Mouse (Mus musculus) forebrain, embryonic 11.5 days (tissue): ENCODE data around the gene Vps50. TPM values are rescaled to one million over a fixed set of nuclear protein-coding genes. Genes with fewer than 3 reads are reported as not detected.

Source experiments
- ATAC-seq: fragments of 200-750 bp; cut with Nextera tagmentation; replicated peaks from 2 replicates; pipeline ENCODE4 v1.8.0; 2017; ENCODE audit warnings: moderate TSS enrichment; ENCODE audit not compliant: low FRiP score
- DNase-seq: peaks from one replicate; pipeline ENCODE4 v3.0.0-alpha.2; 2017; ENCODE audit warnings: low spot score
- H3K27ac ChIP-seq: fragments of 300-500 bp; sonication (generic); 2 replicates; pipeline ENCODE4 v1.5.1; 2014; ENCODE audit warnings: low read depth, low read length
- H3K27me3 ChIP-seq: fragments of 300-500 bp; sonication (generic); 2 replicates; pipeline ENCODE4 v1.6.1; 2014; ENCODE audit warnings: mild to moderate bottlenecking, low read length, mixed read lengths; ENCODE audit not compliant: control insufficient read depth, insufficient read depth
- H3K36me3 ChIP-seq: fragments of 300-500 bp; sonication (generic); 2 replicates; pipeline ENCODE4 v1.6.1; 2014; ENCODE audit warnings: mild to moderate bottlenecking, low read length, moderate library complexity, mixed read lengths; ENCODE audit not compliant: control insufficient read depth, insufficient read depth
- H3K4me1 ChIP-seq: fragments of 300-500 bp; sonication (generic); replicated peaks from 2 replicates; pipeline ENCODE4 v1.6.1; 2014; ENCODE audit warnings: low read length, mixed read lengths; ENCODE audit not compliant: control insufficient read depth, insufficient read depth
- H3K4me2 ChIP-seq: fragments of 300-500 bp; sonication (generic); 2 replicates; pipeline ENCODE4 v1.6.1; 2014; ENCODE audit warnings: low read depth, mild to moderate bottlenecking, low read length, moderate library complexity, mixed read lengths; ENCODE audit not compliant: severe bottlenecking
- H3K4me3 ChIP-seq: fragments of 300-500 bp; sonication (generic); 2 replicates; pipeline ENCODE4 v1.5.1; 2014; ENCODE audit warnings: low read depth, low read length
- H3K9ac ChIP-seq: fragments of 300-500 bp; sonication (generic); 2 replicates; pipeline ENCODE4 v1.6.1; 2014; ENCODE audit warnings: low read length
- H3K9me3 ChIP-seq: fragments of 300-500 bp; sonication (generic); 2 replicates; pipeline ENCODE4 v1.6.1; 2016; ENCODE audit warnings: low read length, mixed read lengths; ENCODE audit not compliant: control insufficient read depth
- WGBS: fragments of 180-500 bp; shearing (Covaris S2); extraction: QIAGEN DNeasy Blood & Tissue Kit; methylation state at CpG from one replicate; pipeline ENCODE4 v1.1.7; 2014; 5-methylcytosine and 5-hydroxymethylcytosine counted together
- polyA plus RNA-seq: library from polyadenylated mRNA; unstranded; fragments of >200 nt; fragmentation: Nextera tagmentation; extraction: Ambion mirVana; gene quantifications from 2 replicates; pipeline ENCODE4 v1.2.1, GENCODE M21; 2014

Gene Vps50
- polyA plus RNA-seq, 1 experiment from 2014 or later, result 50.2 TPM

GRCm38 (mm10) chr6:3509782-3510181 is 11.6 kb downstream of the Vps50 start:
- no peak overlapping the region for H3K9ac ChIP-seq
- no peak overlapping the region for H3K4me3 ChIP-seq
- no peak overlapping the region for H3K27ac ChIP-seq
- H3K27me3 ChIP-seq, result no peaks in the 10 kb centered on the region
- no peak overlapping the region for H3K4me2 ChIP-seq
- no peaks in the 10 kb centered on the region for H3K9me3 ChIP-seq
- DNase-seq, result no peak
- H3K36me3 ChIP-seq, result no peaks in the 10 kb centered on the region
- 0 out of 2 replicates have a peak, but pooled peaks have one; percentile 14 for ATAC-seq
- 41% methylated on average over 2 of the region's 2 CpGs for WGBS
- peaks cover 5% of the 10 kb centered on the region; the same call in 1 of the 2 replicates for H3K4me1 ChIP-seq

GRCm38 (mm10) chr6:3511116-3511515 is 12.9 kb downstream of the Vps50 start:
- WGBS, result 64% methylated on average over 10 of the region's 10 CpGs
- peak overlapping the region; percentile 37; the same call in 1 of the 2 replicates for H3K4me2 ChIP-seq
- H3K9ac ChIP-seq, result no peak overlapping the region
- H3K36me3 ChIP-seq, result no peaks in the 10 kb centered on the region
- peaks cover 5% of the 10 kb centered on the region; the same call in 1 of the 2 replicates for H3K4me1 ChIP-seq
- ATAC-seq (no peak), DNase-seq (no peak)
- no peaks in the 10 kb centered on the region for H3K9me3 ChIP-seq
- H3K27ac ChIP-seq, result peak overlapping the region; percentile 82; the same call in 1 of the 2 replicates
- H3K27me3 ChIP-seq, result no peaks in the 10 kb centered on the region
- no peak overlapping the region for H3K4me3 ChIP-seq

GRCm38 (mm10) chr6:3511612-3512011 is 13.4 kb downstream of the Vps50 start:
- peak overlapping the region; percentile 54 for H3K9ac ChIP-seq
- ATAC-seq, result peak; percentile 64
- H3K4me2 ChIP-seq, result peak overlapping the region; percentile 37; the same call in 1 of the 2 replicates
- peaks cover 5% of the 10 kb centered on the region; the same call in 1 of the 2 replicates for H3K4me1 ChIP-seq
- H3K9me3 ChIP-seq, result no peaks in the 10 kb centered on the region
- peak overlapping the region; percentile 82 for H3K27ac ChIP-seq
- 36% methylated on average over 11 of the region's 11 CpGs for WGBS
- peak; percentile 55 for DNase-seq
- no peaks in the 10 kb centered on the region for H3K36me3 ChIP-seq
- H3K27me3 ChIP-seq, result no peaks in the 10 kb centered on the region
- no peak overlapping the region for H3K4me3 ChIP-seq

GRCm38 (mm10) chr6:3512611-3513010 is 14.4 kb downstream of the Vps50 start:
- Histone ChIP-seq H3K4me2 (no peak overlapping the region), H3K9ac (peak overlapping the region; percentile 41), H3K4me3 (no peak overlapping the region), H3K4me1 (peaks cover 5% of the 10 kb centered on the region; the same call in 1 of the 2 replicates), H3K9me3 (no peaks in the 10 kb centered on the region), H3K27me3 (no peaks in the 10 kb centered on the region), H3K36me3 (no peaks in the 10 kb centered on the region), H3K27ac (peak overlapping the region; percentile 53; the same call in 1 of the 2 replicates)
- ATAC-seq (peak; percentile 80), DNase-seq (peak; percentile 53)
- WGBS, result 24% methylated on average over 3 of the region's 3 CpGs

GRCm38 (mm10) chr6:3528198-3528597 is 30.0 kb downstream of the Vps50 start:
- 94% methylated on average over 4 of the region's 4 CpGs for WGBS
- no peak for DNase-seq

GRCm38 (mm10) chr6:3531445-3531844 is 33.3 kb downstream of the Vps50 start:
- H3K27ac ChIP-seq, result no peak overlapping the region
- no peak overlapping the region for H3K4me2 ChIP-seq
- no peak overlapping the region; the same call in 1 of the 2 replicates for H3K9ac ChIP-seq
- no peaks in the 10 kb centered on the region for H3K9me3 ChIP-seq
- H3K36me3 ChIP-seq, result no peaks in the 10 kb centered on the region
- no peaks in the 10 kb centered on the region for H3K4me1 ChIP-seq
- WGBS, result 17% methylated on average over 5 of the region's 5 CpGs
- ATAC-seq, result peak; percentile 71
- H3K4me3 ChIP-seq, result no peak overlapping the region
- DNase-seq, result no peak
- H3K27me3 ChIP-seq, result no peaks in the 10 kb centered on the region

More at GRCm38 (mm10) chr6:3528198-3528597, 30.0 kb downstream of the Vps50 start:
- Histone ChIP-seq H3K4me1 (no peaks in the 10 kb centered on the region), H3K4me2 (no peak overlapping the region), H3K4me3 (no peak overlapping the region), H3K27ac (no peak overlapping the region), H3K36me3 (no peaks in the 10 kb centered on the region), H3K27me3 (no peaks in the 10 kb centered on the region), H3K9ac (no peak overlapping the region), H3K9me3 (no peaks in the 10 kb centered on the region)
- no peak for ATAC-seq

- no peaks in the 10 kb centered on the region for H3K27me3 ChIP-seq
- DNase-seq, result no peak
- no peak overlapping the region for H3K9ac ChIP-seq
- no peaks in the 10 kb centered on the region for H3K36me3 ChIP-seq
- no peaks in the 10 kb centered on the region for H3K9me3 ChIP-seq
- H3K27ac ChIP-seq, result no peak overlapping the region
- H3K4me2 ChIP-seq, result no peak overlapping the region
- no peaks in the 10 kb centered on the region for H3K4me1 ChIP-seq
- no peak overlapping the region for H3K4me3 ChIP-seq
- 51% methylated on average over 1 of the region's 1 CpGs for WGBS
- ATAC-seq, result no peak
Observed at GRCm38 (mm10) chr6:3536048-3536447, 37.9 kb downstream of the Vps50 start.

GRCm38 (mm10) chr6:3539470-3539869 is 41.3 kb downstream of the Vps50 start:
- ATAC-seq, result no peak
- Histone ChIP-seq H3K36me3 (no peaks in the 10 kb centered on the region), H3K9me3 (no peaks in the 10 kb centered on the region), H3K4me1 (no peaks in the 10 kb centered on the region), H3K4me2 (no peak overlapping the region), H3K4me3 (no peak overlapping the region), H3K27me3 (no peaks in the 10 kb centered on the region), H3K9ac (no peak overlapping the region), H3K27ac (no peak overlapping the region)
- no peak for DNase-seq
- 86% methylated on average over 2 of the region's 2 CpGs for WGBS

- 92% methylated on average over 4 of the region's 4 CpGs for WGBS
- no peak for ATAC-seq
- DNase-seq, result no peak
- Histone ChIP-seq H3K9me3 (no peaks in the 10 kb centered on the region), H3K4me2 (no peak overlapping the region), H3K27me3 (no peaks in the 10 kb centered on the region), H3K9ac (no peak overlapping the region), H3K4me1 (no peaks in the 10 kb centered on the region), H3K27ac (no peak overlapping the region), H3K4me3 (no peak overlapping the region), H3K36me3 (no peaks in the 10 kb centered on the region)
Observed at GRCm38 (mm10) chr6:3543862-3544261, 45.7 kb downstream of the Vps50 start.
